Mouse (Mus musculus) G1E (cell line): ENCODE results near the gene Ubl5. TPM values are rescaled to one million over a fixed set of nuclear protein-coding genes. Genes with fewer than 3 reads are reported as not detected.

Source experiments
- ATAC-seq: 2 replicates; pipeline ENCODE4 v1.8.0; 2016; ENCODE audit warnings: mild to moderate bottlenecking; ENCODE audit not compliant: insufficient number of reproducible peaks, poor library complexity, low FRiP score, severe bottlenecking; ENCODE audit errors: extremely low read depth
- DNase-seq: peaks from one replicate; pipeline ENCODE4 v3.0.0; 2012; ENCODE audit warnings: low spot score
- H3K27me3 ChIP-seq: 2 replicates; pipeline ENCODE4 v1.6.1; 2012; ENCODE audit warnings: mild to moderate bottlenecking, low read length, inconsistent platforms; ENCODE audit not compliant: insufficient read depth
- H3K36me3 ChIP-seq: replicated peaks from 2 replicates; pipeline ENCODE3; 2012; ENCODE audit warnings: mild to moderate bottlenecking, inconsistent platforms
- H3K4me1 ChIP-seq: 2 replicates; pipeline ENCODE4 v1.6.1; 2012; ENCODE audit warnings: low read depth, low read length, inconsistent platforms, mixed read lengths; ENCODE audit not compliant: insufficient read depth
- H3K4me3 ChIP-seq: 2 replicates; pipeline ENCODE4 v1.5.1; 2012; ENCODE audit warnings: low read depth, mild to moderate bottlenecking, inconsistent platforms, low read length, moderate library complexity, mixed read lengths
- H3K9me3 ChIP-seq: replicated peaks from 2 replicates; pipeline ENCODE4 v1.6.1; 2012; ENCODE audit warnings: inconsistent platforms
- CTCF ChIP-seq: IDR thresholded peaks from 2 replicates; pipeline ENCODE4 v1.5.1; 2012; ENCODE audit warnings: low read depth, low read length, inconsistent platforms, mixed read lengths
- GATA1 ChIP-seq: IDR thresholded peaks from 2 replicates; pipeline ENCODE4 v1.6.1; 2012; ENCODE audit warnings: borderline replicate concordance, low read length, inconsistent platforms, mixed read lengths
- GATA2 ChIP-seq: IDR thresholded peaks from 2 replicates; pipeline ENCODE4 v1.6.1; 2012; ENCODE audit warnings: low read depth, low read length, inconsistent platforms, borderline replicate concordance
- POLR2AphosphoS5 ChIP-seq: IDR thresholded peaks from 2 replicates; pipeline ENCODE4 v1.6.1; 2012; ENCODE audit warnings: low read depth, low read length, inconsistent platforms; ENCODE audit not compliant: insufficient replicate concordance
- TAL1 ChIP-seq: conservative IDR thresholded peaks from 2 replicates; pipeline ENCODE4 v1.6.1; 2012; ENCODE audit warnings: low read depth, low read length, inconsistent platforms, mixed read lengths
- polyA plus RNA-seq: library from polyadenylated mRNA; stranded (reverse); fragments of >175 nt; gene quantifications from 2 replicates; pipeline ENCODE4 v1.2.3, GENCODE M21; 2012
- total RNA-seq, 2 experiments: library from RNA; stranded (forward) in 1 of 2; stranded (reverse) in 1 of 2; fragments of 200-1000 nt in 1 of 2; fragments of >200 nt in 1 of 2; fragmentation: Nextera tagmentation in 1 of 2; gene quantifications; 2 replicates each; pipeline ENCODE4 v1.2.3; 2014 to 2017

Ubl5 gene
- total and polyA plus RNA-seq, 3 experiments, result 18.4 to 270 (median 176) TPM

GRCm38 (mm10) chr9:20692863-20693262, 50.2 kb downstream of the Ubl5 start:
- TF ChIP-seq POLR2AphosphoS5, result no peak
- TF ChIP-seq CTCF, result no peak
- TF ChIP-seq GATA2, result no peak
- no peak for TF ChIP-seq GATA1
- TF ChIP-seq TAL1, result no peak

GRCm38 (mm10) chr9:20694721-20695235, 52.1 kb downstream of the Ubl5 start:
- TF ChIP-seq CTCF, result no peak
- TF ChIP-seq GATA2, result no peak
- no peak for TF ChIP-seq POLR2AphosphoS5
- no peak for TF ChIP-seq TAL1
- TF ChIP-seq GATA1, result no peak
- H3K4me1 ChIP-seq, result no peaks in the 10 kb centered on the region; the same call in 1 of the 2 replicates
- no peak overlapping the region for H3K4me3 ChIP-seq
- H3K9me3 ChIP-seq, result no peaks in the 10 kb centered on the region
- DNase-seq, result no peak
- ATAC-seq, result no peak
- H3K36me3 ChIP-seq, result no peaks in the 10 kb centered on the region
- H3K27me3 ChIP-seq, result peaks cover 32% of the 10 kb centered on the region

More at GRCm38 (mm10) chr9:20692863-20693262, 50.2 kb downstream of the Ubl5 start:
- no peak overlapping the region for H3K4me3 ChIP-seq
- H3K36me3 ChIP-seq, result no peaks in the 10 kb centered on the region
- peaks cover 32% of the 10 kb centered on the region for H3K27me3 ChIP-seq
- no peaks in the 10 kb centered on the region for H3K4me1 ChIP-seq
- H3K9me3 ChIP-seq, result no peaks in the 10 kb centered on the region
- DNase-seq (no peak), ATAC-seq (no peak)

GRCm38 (mm10) chr9:20696107-20696712, 53.5 kb downstream of the Ubl5 start:
- TF ChIP-seq GATA1, result no peak
- TF ChIP-seq GATA2, result no peak
- TF ChIP-seq CTCF, result no peak
- TF ChIP-seq POLR2AphosphoS5, result no peak
- TF ChIP-seq TAL1, result no peak
- H3K36me3 ChIP-seq, result no peaks in the 10 kb centered on the region
- H3K4me3 ChIP-seq, result no peak overlapping the region
- ATAC-seq (no peak), DNase-seq (no peak)
- no peaks in the 10 kb centered on the region; the same call in 1 of the 2 replicates for H3K4me1 ChIP-seq
- H3K9me3 ChIP-seq, result no peaks in the 10 kb centered on the region
- peaks cover 28% of the 10 kb centered on the region for H3K27me3 ChIP-seq

Other genes with a start within 250 kb of the Ubl5 start
- 26.8 and 30.0 TPM in 2 replicates for gene Zfp26, start 182.7 kb upstream of the Ubl5 start, total RNA-seq (2014; fragmentation: Nextera tagmentation)
- 24.1 and 31.4 TPM in 2 replicates for gene Zfp26, start 182.7 kb upstream of the Ubl5 start, total RNA-seq (2017)
- 0.28 and 0.31 TPM in 2 replicates for gene Zfp26, start 182.7 kb upstream of the Ubl5 start, polyA plus RNA-seq
- 43.1 and 46.0 TPM in 2 replicates for gene Zfp426, start 150.1 kb upstream of the Ubl5 start, total RNA-seq (2014; fragmentation: Nextera tagmentation)
- 17.2 and 22.2 TPM in 2 replicates for gene Zfp426, start 150.1 kb upstream of the Ubl5 start, total RNA-seq (2017)
- 2.4 and 4.1 TPM in 2 replicates for gene Zfp426, start 150.1 kb upstream of the Ubl5 start, polyA plus RNA-seq
- gene Zfp266, start 121.5 kb upstream of the Ubl5 start, total RNA-seq (2014; fragmentation: Nextera tagmentation), result 109 and 129 TPM in 2 replicates
- 58.4 and 64.2 TPM in 2 replicates for gene Zfp266, start 121.5 kb upstream of the Ubl5 start, total RNA-seq (2017)
- gene Zfp266, start 121.5 kb upstream of the Ubl5 start, polyA plus RNA-seq, result 1.4 and 2.0 TPM in 2 replicates
- 10.3 and 11.3 TPM in 2 replicates for gene Zfp846, start 61.6 kb upstream of the Ubl5 start, total RNA-seq (2014; fragmentation: Nextera tagmentation)
- 8.0 and 10.5 TPM in 2 replicates for gene Zfp846, start 61.6 kb upstream of the Ubl5 start, total RNA-seq (2017)
- 8.8 and 10.6 TPM in 2 replicates for gene Zfp846, start 61.6 kb upstream of the Ubl5 start, polyA plus RNA-seq
- 25.6 and 34.2 TPM in 2 replicates for gene Fbxl12, start 1.9 kb downstream of the Ubl5 start, total RNA-seq (2014; fragmentation: Nextera tagmentation)
- 6.3 and 7.9 TPM in 2 replicates for gene Fbxl12, start 1.9 kb downstream of the Ubl5 start, total RNA-seq (2017)
- 15.4 and 22.0 TPM in 2 replicates for gene Fbxl12, start 1.9 kb downstream of the Ubl5 start, polyA plus RNA-seq
- gene Pin1, start 9.2 kb downstream of the Ubl5 start, total RNA-seq (2014; fragmentation: Nextera tagmentation), result 13.2 and 17.6 TPM in 2 replicates
- 17.0 and 21.3 TPM in 2 replicates for gene Pin1, start 9.2 kb downstream of the Ubl5 start, total RNA-seq (2017)
- 27.3 and 28.7 TPM in 2 replicates for gene Pin1, start 9.2 kb downstream of the Ubl5 start, polyA plus RNA-seq
- not detected in 2 replicates for gene Olfm2, start 103.5 kb downstream of the Ubl5 start, total RNA-seq (2014; fragmentation: Nextera tagmentation)
- 0.06 TPM in 1 of 2 replicates, not detected in the other for gene Olfm2, start 103.5 kb downstream of the Ubl5 start, total RNA-seq (2017)
- gene Olfm2, start 103.5 kb downstream of the Ubl5 start, polyA plus RNA-seq, result not detected in 2 replicates
- not detected in 2 replicates for gene Col5a3, start 172.2 kb downstream of the Ubl5 start, total RNA-seq (2014; fragmentation: Nextera tagmentation)
- 0.11 TPM in 1 of 2 replicates, not detected in the other for gene Col5a3, start 172.2 kb downstream of the Ubl5 start, total RNA-seq (2017)
- not detected in 2 replicates for gene Col5a3, start 172.2 kb downstream of the Ubl5 start, polyA plus RNA-seq
- not detected in 2 replicates for gene Rdh8, start 175.6 kb downstream of the Ubl5 start, total RNA-seq (2014; fragmentation: Nextera tagmentation)
- 0.06 TPM in 1 of 2 replicates, not detected in the other for gene Rdh8, start 175.6 kb downstream of the Ubl5 start, total RNA-seq (2017)
- gene Rdh8, start 175.6 kb downstream of the Ubl5 start, polyA plus RNA-seq, result not detected in 2 replicates
- gene A230050P20Rik, start 225.8 kb downstream of the Ubl5 start, total RNA-seq (2014; fragmentation: Nextera tagmentation), result not detected in 2 replicates
- gene A230050P20Rik, start 225.8 kb downstream of the Ubl5 start, total RNA-seq (2017), result 0.05 TPM in 1 of 2 replicates, not detected in the other
- 0.04 and 0.05 TPM in 2 replicates for gene A230050P20Rik, start 225.8 kb downstream of the Ubl5 start, polyA plus RNA-seq
- 1.2 and 5.1 TPM in 2 replicates for gene Angptl6, start 236.8 kb downstream of the Ubl5 start, total RNA-seq (2014; fragmentation: Nextera tagmentation)
- gene Angptl6, start 236.8 kb downstream of the Ubl5 start, total RNA-seq (2017), result 0.66 and 0.93 TPM in 2 replicates
- 2.4 and 3.1 TPM in 2 replicates for gene Angptl6, start 236.8 kb downstream of the Ubl5 start, polyA plus RNA-seq
- 40.3 and 47.7 TPM in 2 replicates for gene Ppan, start 245.3 kb downstream of the Ubl5 start, total RNA-seq (2014; fragmentation: Nextera tagmentation)
- 66.9 and 71.7 TPM in 2 replicates for gene Ppan, start 245.3 kb downstream of the Ubl5 start, total RNA-seq (2017)
- 297 and 313 TPM in 2 replicates for gene Ppan, start 245.3 kb downstream of the Ubl5 start, polyA plus RNA-seq